Mouse (Mus musculus) telencephalon, adult 2 months (tissue): ENCODE measurements around the gene Optc.

Experiments
- DNase-seq: peaks from one replicate; pipeline ENCODE4 v3.0.0-alpha.2; 2011; ENCODE audit warnings: low read depth, low spot score

Gene Optc

DNA sequence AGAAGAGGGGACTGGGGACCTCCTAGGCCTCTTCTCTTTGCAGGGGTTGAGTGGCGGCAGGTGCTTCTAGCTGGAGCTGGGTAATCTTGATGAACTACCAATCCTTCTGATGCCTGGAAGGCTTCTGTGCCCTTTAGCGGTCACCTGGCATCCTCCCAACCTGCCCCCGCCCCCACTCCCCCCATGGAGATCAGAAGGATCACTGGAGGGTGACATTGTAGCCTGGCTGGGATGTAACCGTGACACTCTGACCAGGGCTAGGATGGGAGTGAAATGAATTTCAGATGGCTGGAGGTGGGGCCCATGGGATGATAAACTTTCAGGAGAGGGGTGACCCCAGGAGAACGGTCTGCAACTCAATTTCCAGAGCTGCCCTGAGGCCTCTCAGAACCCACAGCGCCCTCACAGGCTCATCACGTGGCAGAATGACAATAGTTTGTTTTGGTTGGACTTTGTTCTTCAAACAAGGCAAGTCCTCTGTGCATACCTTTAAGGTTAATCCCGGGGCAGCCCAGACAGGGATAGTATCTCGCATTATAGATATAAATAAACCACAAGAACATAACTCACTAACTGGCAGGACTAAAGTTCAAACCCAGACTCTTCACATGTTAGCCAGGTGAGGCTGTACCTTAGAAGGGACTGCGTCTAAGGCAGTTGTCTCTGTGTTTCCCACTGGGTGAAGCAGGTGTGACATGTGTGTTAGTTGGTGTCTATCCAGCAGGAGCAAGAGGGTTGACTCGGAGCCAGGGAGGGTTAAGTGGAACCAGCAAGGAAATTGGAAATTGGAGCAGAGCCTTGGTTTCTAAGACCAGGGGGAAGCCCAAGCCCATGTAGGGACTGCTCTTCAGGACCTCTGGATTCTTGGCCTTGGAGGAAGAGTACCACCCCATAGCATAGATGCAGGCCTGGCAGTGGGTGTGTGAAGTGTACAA, 25.2 kb downstream of the Optc start:
- no peak for DNase-seq

DNA sequence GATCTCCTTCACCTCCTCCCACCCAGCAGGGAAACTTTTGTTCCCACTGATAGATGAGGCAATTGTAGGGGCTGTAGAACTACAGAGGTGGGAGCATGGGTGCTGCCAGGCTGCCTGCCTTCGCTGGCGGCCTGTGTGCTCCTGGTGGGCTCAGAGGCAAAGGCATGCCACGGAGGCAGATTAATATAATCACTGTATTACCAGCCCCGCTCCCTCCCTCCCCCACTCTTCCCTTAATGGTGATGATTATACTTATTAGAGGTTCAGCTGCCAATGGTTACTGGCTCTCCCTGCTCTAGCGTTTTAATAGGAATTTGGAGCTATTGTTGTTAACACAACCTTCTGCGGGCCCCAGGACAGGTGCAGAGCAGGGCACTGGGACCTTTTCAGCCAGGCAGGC, 26.0 kb downstream of the Optc start:
- no peak for DNase-seq

DNA sequence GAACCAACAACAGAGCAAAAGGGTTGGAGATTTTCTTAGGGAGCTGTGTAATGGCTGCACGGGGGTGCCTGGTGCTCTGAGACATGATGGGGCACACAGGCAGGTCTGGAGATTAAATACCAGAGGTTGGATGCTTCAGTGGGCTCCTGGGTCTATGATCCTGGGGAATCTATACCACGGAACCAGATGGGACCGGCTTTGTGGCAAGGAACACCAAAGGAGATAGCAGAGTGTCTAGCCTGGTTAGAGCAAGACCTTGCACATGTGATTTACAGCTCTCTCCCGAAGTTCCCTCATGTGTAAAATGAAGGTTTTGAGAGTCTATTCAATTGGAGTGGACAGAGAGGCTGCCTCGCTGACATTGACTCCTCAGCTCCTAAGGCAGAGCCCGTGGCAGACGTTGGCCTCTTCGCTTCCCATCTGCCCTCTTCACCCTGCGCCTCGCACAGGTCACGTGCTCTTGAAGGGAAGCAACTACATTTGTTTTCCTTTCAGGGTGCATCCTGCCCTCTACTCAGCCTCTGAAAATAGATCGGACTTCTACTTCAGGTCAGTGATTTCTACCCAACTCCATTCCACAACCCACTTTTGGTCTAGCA, 28.9 kb downstream of the Optc start:
- DNase-seq: no peak

DNA sequence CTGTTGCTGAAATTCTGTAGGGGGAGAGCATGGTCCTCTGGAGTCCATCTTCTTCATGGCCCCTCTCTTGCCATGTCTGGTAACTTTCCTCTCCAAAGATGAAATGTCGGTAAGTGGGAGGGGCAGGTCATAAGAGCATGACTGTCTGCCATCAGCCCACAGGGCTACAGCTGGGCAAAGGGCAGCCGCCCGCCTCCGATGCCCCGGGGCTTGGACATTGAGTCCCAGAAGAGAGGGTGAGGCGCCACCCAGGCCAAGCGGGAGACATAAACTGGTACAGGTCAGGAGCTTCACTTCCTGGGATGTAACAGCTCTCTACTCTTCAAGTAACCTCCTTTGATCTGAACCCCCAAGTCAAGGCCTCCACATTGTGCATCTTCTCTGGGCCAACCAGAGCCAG, 30.9 kb downstream of the Optc start:
- DNase-seq: no peak

DNA sequence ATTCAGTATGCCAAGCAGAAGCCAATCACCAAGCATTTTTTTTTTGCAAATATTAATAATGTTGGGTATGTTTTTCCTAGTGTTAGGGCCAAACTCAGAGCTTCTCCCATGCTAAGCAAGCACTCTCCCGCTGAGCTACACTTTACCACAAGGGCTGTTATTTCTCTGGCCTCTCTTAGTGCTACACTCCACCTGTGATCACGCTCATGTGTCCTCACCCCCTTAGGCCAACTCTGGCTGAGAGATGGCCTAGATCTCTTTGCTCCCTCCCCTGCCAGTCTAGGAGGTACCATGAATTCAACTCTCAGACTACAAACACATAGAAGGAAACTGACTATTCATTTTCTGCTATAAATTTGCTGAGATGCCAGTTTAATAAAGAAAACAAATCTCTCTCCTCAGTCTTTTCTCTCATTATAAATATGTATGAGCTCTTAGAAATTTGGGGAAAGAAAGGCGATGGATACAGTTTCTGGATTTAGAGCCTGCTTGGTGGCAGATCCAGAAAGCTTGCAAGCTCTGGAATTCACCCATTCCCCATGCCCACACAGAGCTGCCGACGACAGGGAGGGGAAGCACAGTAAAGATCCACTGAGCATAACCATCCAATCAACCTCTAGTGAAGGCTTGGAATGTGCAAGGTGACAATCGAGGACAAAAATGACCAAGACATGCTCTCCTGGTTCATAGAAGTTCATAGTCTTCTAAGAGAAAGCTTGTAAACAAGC, 34.5 kb downstream of the Optc start:
- DNase-seq: peak; percentile 41

DNA sequence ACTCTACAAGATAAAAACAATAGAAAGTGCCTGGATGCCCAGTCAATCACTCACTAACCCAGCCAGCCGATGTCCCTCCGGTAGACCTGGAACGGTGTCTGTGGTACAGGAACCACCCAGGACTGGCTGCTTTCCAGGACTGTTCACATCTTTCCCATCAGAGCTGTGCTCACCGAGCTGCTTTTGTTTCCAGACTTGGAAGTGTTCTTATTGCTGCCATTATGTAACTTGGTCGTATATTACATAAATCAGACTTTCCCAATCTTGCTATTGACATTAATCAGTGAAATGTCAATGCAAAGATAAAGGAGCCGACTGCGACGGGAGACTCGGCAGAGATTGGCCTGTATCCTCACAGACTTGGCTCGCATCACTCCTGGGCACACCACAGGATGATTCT, 36.6 kb downstream of the Optc start:
- no peak for DNase-seq

DNA sequence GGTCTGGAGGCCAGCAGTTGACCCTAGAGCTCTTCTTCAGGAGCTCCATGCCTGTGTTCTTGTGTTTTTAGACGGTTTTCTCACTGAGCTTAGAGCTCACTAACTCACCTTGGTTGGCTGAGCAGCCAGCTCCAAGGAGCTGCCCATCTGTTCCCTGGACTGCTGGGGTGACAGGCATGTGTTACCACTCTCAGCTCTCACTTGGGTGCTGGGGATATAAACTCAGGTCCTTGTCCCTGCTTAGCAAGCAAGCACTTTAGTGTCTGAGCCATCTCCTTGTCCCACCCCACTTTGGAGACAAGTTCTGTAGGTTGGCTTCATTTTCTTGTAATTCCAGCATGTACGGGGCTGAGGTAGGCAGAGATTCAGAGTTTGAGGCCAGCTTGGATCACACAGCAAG, 38.6 kb downstream of the Optc start:
- no peak for DNase-seq

DNA sequence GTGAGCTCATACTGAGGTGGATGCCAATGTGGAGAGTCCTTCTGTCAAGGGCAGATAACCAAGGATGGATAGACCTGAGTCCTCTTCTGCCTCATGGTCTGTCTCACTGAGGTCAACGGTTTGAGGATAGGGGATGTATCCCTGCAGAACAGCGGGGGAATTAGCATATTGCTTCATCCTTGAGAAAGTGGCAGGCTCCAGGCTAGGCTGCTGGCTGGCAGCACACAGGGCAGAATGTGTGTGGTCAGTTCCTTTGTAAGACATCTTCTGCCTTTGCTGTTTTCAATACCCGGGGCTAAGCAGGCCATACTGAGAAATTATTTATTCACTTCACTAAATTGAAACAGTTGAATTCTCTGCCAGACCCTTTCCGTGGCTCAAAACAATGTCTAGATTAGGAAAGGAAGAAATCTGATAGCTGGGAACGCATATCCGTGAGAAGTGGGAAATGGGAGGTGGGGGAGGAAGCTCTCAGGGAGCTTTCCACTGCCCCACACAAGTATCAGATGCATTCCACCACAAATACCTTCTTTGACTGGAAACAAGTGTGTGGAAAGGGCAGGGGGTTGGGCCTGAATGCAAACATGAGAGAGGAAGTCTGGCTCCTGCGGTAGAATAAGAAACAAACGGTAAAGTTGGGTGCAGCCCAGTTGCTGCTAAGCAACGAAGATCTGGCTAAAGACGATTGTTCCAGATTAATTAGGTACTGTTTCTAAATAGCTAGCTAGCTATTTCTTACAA, 44.4 kb downstream of the Optc start:
- no peak for DNase-seq

DNA sequence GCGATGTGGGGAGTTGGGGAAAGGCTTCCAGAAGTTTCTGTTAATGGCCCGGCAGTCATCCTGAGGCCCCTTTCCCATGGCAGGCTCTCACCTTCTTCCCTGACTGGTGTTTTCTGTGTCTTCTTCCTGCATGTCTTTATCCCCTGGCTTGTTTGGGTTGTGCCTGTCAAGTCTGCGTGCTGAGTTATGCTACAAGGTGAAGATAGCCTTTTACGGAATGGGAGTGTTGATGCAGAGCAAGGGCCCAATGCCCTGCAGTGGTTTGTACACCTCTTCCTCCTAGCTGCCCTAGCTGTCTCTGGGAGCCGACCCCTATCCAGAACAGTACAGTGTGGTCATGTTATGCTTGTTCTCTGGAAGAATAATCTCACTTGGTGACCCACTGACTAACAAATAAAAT, 46.8 kb downstream of the Optc start:
- no peak for DNase-seq

DNA sequence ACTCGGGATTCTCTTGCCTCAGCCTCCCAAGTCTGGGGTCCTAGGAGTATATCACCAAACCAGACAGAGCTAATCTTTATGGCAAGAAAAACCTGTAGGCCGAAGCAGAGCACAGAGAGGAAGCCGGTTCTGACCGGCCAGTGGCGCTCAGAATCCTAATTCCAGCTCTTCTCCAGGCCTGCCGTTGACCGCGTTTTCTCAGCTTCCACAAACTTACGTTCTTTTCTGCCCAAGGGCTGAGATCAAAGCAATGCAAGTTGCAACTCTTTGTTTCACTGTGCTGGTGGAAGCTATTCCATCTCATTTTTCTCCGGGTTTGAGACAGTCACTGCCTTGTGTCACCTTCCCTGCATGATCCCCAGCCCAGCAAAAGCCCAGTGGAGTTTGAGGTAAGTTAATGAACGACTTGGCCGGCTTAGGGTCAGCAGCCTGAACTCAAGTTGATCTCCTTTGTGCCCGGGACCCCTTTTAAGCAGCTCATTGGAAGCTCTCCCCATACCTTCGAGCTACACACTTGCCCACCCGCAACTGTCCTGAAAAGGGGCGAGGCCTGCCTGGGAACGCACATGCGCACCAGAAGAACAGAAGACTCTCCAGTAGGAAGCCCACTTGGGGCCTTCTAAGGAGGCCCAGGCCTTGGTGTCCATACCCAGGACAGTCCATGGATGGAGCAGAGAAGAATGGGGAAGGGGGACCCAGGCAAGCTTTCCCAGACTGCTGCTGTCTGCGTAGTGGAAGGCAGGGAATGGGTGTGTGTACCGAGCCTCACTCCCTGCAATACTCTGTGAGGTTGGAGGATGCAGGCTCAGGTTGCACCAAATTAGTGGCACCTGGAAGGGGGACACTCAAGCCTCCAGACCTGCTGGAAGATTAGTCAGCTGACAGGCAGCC, 47.7 kb downstream of the Optc start:
- DNase-seq: no peak

DNA sequence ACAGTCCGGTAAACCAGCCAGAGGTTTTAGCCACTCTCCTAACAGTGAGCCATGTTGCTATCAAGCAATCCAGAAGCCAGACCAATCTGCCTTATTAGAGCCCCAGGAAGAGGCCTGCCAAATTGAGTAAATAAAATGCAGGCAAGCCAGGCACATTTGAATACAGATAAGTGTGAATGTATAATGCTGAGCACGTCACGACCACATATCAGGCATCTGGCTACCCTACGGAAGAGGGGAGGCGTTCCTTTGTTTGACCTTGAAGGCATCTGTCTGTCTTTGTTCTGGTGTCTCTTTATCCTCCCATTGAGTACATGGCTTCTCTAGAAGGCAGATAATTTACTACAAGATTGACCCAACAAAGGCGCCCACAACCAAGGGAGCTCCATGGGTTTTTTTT, 48.5 kb downstream of the Optc start:
- DNase-seq: no peak

DNA sequence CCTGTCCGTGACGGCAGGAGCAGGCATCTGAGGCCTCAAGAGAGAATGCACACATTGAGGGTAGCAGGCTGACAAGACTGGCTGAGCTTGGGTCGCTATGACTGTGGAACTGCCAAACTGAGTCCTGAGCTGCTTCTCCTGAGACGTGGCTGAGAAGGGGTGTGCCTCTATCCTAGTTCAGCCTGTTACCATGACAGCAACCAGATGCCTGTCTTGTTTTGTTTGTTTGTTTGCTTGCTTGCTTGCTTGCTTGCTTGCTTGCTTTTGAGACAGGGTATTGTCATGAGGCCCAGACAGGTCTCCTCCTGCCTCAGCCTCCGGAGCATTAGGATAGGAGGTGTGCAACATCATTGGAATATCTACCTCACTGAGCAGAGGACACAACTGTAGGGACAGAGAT, 50.0 kb downstream of the Optc start:
- no peak for DNase-seq

DNA sequence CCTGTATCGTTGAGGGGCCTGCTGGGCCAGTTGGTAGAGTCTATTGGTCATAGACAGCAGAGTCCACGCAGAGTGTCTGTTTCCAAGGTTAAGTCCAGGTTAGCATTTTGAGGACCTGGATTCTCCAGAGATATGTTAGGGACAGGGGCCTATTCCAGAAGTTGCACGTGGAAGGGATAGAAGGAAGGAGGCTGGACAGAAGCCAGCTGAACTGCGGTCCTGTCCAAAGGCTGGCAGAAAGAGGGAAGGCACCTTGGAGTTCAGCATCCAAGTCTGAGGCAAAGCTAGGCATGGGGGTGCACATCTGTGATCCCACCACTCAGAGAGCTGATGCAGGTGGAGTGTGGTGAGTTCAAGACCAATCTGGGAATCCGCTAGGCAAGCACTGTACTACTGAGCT, 50.6 kb downstream of the Optc start:
- no peak for DNase-seq

DNA sequence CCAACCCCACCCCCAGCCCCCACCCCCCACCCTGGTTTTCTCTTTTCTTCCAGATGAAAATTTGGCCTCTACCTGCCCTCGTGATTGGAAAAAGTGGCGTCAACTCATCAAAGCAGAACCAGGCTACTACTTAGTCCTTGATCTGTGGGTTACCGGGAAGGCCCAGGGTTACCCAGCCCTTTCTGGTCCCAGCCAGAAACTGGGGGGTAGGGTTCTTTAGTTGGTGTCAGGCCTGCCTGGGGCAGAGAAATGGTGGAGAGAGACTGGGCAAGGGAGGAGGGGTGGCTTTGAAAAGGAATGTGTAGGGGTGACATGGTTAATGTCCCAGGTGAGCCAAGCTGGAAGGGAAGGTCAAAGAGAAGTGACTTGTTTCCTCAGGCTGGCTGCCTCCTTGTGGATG, 51.1 kb downstream of the Optc start:
- no peak for DNase-seq

DNA sequence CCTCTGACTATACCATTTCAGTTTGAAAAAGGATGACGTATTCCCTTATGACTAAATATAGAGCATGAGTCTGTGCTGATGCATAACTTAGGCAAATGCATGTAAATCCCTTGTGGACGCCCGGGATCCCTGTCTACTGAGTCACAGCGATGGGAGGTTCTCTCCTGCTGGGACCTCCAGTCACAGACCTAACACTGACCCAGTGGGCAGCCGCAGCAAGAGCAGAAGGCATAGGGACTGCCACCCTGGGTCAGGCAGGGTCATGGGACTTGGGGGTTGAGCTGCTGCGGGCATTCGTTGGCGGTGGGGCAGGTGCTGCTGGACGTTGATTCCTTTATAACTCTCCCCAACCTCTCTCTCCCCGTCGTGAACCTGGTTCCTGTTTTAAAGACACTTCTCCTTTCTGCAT, 51.7 kb downstream of the Optc start:
- DNase-seq: no peak

DNA sequence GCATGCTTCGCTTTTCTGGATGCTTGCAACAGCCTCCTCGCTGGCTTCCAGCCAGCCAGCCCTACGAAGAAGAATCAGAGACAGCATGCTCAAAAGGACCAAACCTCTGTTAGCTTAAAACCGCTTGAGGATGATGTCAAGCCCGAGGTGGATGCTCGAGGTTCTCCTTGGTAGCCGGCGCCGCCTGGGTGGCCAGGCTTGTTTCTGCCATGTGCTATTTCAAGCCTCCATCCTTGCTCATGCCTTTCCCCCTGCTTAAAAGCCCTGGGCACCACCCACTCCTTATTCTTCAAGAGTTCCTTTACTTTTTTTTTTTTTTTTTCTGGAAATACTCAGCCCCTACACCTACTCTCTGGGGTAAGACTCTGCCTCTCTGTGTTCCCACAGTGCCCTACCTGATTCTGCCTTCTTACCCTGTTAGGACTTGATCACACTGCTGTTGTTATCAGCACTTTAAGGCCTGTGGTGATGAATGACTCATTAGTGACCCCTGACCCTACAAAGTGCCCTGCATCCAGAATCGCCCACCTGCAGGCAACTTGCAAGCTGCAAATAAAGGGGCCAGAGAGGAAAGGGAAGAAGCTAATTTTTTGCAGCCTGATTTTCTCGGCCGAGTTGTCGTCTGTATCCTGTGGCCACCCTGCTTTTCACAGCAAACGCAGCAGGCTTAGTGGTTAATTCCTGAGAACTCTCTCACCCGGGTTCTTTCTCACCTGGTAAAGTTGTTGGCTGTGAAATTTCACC, 52.4 kb downstream of the Optc start:
- no peak for DNase-seq

DNA sequence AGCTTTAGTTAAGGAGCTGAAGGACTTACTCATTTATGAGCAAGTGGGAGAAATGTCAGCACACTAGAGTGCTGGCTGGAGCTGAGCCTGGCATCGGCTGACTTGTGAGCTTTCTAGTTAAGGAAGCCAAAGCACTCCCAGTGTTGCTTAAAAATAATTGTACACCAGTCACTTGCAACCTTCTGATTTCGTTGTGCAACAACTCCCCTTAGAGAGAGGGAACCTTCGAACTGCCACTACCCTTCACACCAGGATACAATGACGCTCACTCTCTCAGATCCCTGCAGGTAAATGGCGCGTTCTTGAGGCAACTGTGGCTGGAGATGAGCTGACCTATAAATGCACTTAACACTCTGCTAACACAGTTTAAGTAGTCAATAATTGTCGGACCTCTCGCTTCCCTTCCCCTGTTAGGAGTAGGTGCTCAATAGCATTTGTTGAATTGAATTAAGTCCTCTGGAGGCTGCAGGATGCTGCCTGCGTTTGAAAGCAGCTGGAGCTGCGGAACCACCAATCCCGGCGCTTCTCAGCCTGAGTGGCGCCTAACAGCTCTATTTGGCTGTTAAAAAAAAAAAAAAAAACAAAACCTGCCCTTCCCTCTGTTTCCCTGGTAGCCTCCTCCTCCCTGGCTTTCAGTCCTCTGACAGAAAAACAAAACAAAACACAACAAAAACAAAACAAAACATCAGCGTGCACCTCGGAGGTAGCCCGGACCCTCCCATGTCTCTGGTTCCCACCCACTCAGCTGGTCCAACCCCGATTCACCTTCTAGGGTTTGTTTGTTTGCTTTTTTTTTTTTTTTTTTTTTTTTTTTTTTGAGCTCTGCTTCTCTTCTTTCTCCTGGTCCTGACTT, 53.2 kb downstream of the Optc start:
- DNase-seq: no peak
